Mouse (Mus musculus) frontal cortex, adult 2 months (tissue): ENCODE data around the gene Alpk1. TPM values are rescaled to one million over a fixed set of nuclear protein-coding genes. Genes with fewer than 3 reads are reported as not detected.

ENCODE experiments used
- DNase-seq, 2 experiments: peaks; one replicate each; pipeline ENCODE4 v3.0.0; 2022; ENCODE audit warnings: low spot score in 1 of 2; ENCODE audit errors: extremely low spot score in 1 of 2
- polyA plus RNA-seq: library from polyadenylated mRNA; depleted of rRNA; stranded (reverse); fragments of >200 nt; gene quantifications from 2 replicates; pipeline ENCODE4 v1.2.3, GENCODE M21; 2012; rRNA removed

Alpk1 gene
- polyA plus RNA-seq, result 3.6 and 4.2 TPM in 2 replicates

DNA sequence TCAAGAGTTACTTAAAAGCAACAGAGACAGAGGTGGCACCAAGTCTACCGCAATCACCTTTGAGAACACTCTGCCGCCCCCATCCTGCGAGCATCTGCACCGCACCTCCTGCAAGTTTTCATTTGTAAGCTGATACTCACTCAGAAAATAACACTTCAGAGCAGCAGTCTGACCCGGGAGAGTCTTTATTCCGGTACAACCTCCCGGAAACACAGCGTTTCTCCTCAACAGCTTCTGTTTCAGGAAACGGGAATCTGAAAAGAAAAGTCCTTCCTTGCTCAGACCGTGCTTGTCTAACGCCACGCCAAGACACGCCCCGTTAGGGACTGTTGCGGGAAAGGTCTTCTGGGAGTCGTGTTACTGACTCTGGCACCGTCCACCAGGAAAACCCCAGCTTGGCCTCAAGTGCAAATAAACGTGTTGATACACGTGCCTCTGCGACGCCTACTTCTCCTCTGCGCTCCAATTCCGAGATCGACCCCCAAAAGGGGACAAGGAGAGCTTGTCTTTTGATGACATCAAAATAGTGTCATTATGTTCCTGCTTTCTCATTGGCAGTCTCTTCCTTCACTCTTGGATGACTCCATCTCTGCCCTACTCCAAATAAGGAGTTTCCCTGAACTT, at the start of gene Alpk1:
Gene Alpk1, minus strand, starts transcription at position 507 of the 624 bp plus-strand sequence.
- peak in 1 of 2 experiments; percentile 56 for DNase-seq

DNA sequence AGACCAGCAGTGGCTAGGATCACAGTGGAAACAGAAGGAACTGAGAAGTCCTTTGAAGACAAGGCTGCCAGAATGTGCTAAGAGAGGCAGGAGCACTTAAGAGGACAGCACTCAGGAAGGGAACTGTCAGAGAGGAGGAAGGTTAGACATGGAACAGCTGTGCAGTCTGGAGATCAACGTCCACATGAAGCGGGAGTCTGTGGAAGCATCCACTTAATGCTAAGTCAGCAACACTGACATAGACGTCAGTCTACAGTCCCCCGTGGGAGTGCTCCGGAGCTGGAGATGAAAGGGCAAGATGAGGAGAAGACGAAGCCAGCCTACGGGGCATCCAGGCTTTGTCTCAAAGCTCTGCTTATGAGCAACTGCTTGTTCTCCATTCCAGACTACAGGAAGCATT, 46.8 kb upstream of the Alpk1 start:
- no peak for DNase-seq

DNA sequence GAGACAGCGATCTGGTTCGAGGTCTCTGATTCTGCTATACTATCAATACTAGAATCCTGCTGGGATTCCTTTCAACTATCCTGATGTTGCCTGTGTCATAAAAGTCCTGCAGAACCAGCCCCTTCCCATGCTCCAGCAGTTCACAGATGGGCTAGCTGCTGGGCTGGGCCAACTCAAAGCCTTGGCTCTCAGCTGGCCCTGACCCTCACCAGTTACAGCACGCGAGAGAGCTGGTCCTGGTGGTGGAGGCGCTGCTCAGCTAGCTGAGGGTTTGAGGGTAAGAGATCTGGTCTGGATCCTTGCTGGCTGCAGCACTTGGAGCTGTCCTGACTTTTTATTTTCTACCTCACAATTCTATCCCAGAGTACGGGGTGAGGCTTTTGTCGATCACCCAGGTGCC, 46.2 kb upstream of the Alpk1 start:
- DNase-seq, result no peak

DNA sequence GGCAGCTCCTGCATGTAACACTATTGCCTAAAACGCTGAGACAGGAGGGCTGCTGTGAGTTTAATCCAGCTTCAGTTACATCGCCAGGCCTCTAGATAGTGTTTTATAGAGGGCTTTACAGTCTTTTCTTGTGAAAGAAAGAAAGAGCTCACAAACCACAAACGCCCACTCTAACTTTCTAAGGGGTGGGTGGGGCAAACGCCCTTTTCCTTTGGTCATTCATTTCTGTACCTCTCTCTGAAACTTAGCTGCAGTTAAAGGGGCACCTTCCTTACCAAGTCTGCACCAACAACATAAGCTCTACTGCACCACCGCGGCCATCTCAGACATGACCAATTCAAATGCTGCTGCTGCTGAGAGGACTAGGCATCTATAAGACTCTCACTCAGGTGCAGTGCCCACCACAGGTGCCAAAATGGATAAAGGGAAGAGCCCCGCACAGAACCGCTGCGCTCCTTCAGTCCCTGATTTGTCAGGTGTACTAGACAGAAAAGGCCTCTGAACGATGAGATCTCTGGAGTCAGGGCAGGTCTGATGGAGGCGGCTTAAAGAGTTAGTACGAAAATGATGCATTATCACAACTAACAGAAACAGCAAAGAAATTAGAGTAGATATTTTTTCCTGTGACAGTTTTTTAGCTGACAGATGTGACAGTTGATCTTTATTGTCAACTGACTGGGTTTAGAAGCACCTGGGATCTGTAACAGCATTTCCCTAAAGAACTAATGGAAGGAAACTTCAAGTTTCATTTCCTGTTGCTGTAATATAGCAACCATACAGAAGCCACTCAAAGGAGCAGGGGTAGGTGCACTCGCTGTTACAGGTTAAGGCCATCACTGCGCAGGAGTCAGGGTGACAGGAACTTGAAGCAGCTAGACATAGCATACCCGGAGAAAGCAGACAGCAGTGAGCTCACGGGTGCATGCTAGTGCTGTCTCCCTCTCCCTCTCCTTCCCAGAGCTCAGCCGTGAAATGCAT, 43.8 kb upstream of the Alpk1 start:
- no peak for DNase-seq

DNA sequence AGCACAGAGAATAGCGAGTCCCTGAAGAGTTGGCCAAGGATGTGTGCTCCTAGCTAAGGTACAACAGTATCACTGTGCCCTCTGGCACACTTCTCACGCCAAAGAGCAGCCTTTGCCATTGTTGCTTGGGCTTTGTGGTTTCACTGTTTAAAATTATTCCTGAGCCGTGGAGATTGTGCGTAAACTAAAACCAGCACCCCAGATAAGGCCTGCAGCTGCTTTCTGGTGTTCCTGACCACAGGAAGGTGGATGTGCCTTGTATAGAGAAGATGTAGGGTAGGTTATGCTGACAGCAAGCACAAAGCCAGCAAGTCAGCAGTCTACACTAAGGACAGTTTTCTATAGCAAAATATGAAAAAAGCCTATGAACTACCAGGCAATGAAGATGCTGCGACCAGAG, 40.9 kb upstream of the Alpk1 start:
- no peak for DNase-seq

DNA sequence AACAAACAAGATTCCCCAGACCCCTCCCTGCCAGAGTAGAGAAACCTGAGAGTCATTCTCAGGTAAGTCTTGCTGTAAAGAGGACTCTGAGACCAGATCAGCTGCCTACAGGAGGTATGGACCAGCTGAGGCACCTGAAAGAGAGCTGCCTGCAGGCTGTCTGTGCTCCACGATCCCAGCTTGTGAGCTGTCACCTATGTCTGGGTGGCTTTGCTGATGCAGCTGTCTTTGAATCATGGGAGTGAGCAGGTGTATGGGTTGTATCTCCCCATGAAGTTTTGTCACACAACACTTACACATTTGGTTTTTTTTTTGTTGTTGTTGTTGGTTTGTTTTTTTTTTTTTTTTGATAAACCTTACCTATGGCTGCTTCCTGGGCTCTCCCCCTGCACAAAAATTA, 40.1 kb upstream of the Alpk1 start:
- DNase-seq, result no peak

DNA sequence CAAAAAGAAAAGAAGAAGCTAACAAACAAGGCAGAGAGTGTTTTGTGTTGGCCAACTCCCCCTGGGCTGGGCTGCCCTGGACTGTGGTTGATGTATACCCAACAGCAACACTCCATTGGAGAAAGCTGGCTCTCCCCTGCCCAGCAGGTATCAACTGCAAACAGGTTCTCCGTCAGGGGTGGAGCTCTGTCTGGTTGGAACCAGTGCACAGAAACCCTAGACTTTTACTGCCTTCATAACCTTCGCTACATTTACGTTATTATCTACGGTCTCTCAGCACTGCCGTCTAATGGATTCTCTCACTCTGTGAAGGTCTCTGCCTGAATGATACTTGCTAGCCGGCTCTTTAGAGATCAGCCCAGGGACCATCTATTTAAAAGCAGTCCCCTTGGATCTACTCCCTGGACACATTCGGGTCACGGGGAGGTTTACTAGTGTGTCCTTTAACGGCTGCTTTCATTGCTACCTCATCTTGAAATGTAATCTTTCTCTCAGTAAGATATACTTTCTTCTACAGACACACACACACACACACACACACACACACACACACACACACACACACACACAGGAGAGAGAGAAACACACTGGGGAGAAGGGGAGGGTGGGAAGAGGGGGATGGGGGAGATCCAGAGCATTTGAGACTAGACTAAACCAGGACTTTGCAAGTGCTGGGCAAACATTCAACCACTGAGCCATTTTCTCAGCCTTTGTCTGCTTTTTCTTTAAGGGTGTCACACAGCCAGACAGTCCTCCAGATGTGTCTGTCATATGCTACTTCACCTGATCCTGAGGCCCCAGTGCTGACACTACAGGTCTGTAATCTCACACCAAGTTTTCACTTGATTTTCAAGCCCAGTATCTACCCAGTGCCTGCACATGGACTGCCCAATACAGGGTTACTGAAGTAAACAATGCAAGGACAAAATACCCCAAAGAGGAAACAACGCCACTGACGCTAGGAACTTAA, 38.7 kb upstream of the Alpk1 start:
- DNase-seq, result no peak

DNA sequence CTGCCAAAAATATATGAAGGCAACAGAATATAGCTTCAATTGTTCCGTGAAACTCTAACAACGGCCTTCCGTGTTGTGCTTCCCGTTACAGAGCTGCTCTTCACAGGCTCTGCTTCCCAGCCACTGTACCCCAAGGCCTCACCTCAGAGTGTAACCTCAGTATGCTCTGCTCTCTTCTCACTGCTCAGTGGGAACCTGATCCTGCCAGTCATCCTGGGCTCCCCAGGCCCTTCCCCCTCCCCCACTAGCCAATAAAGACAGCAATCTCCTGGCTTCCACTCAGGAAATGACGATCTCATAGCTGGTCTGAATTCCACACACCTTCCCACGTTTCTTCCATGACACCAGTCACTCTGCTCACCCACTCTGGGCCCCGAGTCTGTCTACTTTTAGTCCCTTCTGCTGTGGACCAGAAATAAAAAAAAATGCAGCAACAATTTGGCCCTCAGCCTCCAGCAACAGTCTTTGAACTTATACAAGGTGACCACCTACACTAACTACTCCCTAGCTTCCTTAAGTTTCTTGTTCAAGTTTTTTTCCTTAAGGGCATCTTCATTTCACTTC, 36.9 kb upstream of the Alpk1 start:
- no peak for DNase-seq

DNA sequence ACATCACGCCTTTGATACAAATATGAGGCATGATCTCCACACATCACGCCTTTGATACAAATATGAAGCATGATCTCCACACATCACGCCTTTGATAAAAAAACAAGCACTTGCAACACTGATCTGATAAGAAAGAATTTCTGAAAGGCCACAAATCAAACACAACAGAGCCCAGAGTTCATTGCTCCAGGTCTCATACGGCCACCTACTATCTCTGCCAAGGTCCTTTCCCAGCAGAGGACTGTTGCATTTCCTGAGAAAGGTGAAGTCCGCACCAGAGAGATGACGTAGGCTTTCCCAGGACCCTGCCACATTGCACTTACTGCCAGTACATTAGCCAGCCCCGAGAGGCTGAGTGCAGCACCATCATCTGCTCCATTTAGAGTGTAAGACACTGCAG, 28.8 kb upstream of the Alpk1 start:
- DNase-seq, result no peak

DNA sequence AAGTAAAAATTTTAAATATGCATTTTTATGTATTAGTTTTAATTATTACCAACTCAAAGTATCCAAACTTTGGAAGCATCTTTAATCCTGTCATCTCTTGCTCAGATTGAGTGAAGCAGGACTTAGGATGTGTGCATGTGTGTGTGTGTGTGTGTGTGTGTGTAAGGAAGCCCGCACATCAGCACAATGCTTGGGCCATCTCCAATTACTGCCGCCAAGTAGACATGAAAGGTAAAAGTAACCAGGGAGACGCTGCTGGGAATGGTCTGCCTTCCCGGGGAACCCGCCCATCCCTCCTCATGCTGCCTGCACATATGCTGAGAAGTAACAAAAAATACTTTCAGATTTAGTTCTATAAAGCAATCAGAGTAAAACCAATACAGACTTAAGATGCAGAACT, 27.5 kb upstream of the Alpk1 start:
- no peak for DNase-seq

DNA sequence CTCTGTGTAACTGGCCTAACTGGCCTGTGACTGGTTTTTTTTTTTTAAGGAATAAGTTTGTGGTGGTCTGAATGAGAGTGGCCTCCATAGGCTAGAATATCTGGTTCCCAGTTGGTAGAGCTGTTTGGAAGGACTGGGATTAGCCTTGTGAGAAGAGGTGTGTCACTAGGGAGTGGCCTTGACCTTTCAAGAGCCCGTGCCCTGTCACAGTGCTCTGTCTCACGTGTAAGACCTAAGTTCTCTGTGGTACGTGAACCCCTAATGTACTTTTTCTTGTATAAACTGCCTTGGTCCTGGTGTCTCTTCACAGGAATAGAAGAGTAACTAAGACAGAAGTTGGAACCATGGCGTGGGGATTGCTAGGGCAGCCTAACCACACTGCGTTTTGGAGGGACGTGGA, 25.7 kb upstream of the Alpk1 start:
- DNase-seq, result no peak

DNA sequence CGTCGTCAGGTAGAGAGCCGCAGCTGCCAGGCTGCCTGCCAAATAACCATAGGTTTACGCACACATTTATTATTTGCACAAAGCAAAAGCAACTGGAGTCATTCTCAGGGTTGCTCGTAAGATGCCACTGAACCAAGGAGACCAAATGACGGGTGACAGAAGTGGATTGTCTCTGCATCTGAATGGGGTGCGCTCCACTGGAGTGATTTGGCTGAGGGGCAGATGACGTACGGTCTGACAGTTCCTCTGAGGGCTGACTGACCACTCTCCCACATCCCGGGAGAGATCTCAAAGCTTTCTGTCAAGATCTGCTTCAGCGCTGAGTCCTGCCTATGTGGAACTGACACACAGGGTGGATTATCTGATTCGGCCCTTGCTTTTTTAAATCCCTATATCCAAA, 24.7 kb upstream of the Alpk1 start:
- no peak for DNase-seq

DNA sequence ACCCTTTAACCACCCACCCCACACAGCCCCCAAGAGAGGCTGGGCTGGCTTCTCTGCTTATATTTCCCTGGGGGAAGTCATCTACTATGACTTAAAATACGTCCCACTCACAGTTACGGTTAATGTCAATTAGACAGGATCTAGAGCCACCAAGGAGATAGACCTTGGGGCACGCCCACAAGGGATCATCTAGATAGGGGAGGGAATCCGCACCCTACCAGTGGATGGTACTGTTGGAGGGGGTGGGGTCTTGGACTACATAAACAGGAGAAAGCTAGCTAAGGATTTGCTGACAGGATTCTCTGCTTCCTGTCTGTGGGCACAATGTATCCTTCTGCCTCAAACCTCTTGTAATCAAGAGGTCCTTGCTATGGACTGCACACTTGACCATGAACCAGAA, 24.1 kb upstream of the Alpk1 start:
- DNase-seq, result no peak

DNA sequence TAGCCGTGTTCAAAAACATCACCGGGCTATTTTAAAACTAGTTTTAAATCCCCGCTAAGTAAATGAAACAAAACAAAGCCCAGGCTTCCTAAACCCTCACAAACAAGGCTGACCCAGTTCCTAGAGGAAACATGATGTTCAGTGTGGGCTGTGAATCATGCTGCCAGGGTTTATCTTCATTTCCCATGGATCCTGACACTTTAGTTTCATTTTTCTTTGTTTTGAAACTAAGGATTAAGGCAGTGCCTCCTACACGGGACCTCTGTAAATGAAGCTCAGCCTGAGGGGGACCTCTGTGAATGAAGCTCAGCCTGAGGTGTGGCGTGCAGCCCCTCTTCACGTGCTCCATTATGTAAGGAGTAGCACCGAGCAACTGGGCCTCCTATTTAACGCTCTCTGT, 22.5 kb upstream of the Alpk1 start:
- DNase-seq, result peak in 1 of 2 experiments; percentile 33

DNA sequence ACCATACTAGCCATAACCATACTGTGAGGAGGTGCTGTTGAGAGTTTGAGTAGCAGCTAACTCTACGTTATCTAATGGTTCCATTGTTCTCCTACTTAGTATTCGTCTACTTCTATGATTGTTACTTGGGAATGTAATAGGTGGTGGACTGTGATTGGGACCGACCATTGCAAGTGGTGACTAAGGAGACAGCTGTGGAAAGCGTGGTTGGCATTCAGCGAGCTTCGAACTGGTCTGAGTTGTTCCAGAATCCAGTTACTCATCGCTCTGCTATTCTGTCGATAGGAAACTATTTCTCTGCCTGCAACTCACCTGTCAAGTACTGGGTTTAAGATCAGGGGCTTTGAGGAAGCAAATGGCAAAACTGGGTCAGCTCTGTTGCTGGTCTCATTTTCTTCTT, 20.8 kb upstream of the Alpk1 start:
- no peak for DNase-seq

DNA sequence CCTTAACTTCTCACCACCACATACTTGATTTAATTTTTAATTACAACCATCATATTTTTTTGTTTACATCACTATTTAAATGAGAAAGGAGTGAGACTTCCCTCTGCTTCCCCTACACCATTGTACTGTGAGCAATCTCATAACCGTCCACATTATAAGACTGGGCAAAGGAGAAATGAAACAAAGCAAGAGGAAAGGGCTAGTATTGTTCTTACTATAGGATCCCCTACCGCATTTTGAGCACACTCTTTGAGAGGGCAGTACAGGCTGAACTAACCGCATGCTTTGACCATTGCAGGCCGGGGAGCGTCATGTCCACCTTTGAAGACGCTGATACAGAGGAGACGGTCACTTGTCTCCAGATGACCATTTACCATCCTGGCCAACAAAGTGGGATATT, 15.9 kb upstream of the Alpk1 start:
- DNase-seq, result no peak

DNA sequence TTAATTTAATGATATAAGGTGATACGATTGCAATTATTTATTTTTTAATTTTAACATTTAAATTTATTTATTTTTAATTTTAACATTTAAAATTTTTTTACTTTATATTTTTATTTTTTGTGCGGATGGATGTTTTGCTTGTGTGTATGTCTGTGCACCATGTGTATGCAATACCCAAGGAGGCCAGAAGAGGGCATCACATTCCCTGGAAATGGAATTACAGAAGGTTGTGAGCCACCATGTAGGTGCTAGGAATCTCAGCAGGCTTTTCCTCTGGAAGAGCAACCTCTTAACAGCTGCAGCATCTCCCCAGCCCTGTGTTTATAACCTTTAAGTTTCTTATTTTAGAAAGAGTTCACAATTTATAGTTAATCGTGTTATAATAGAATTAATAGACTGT, 15.4 kb upstream of the Alpk1 start:
- DNase-seq, result no peak

DNA sequence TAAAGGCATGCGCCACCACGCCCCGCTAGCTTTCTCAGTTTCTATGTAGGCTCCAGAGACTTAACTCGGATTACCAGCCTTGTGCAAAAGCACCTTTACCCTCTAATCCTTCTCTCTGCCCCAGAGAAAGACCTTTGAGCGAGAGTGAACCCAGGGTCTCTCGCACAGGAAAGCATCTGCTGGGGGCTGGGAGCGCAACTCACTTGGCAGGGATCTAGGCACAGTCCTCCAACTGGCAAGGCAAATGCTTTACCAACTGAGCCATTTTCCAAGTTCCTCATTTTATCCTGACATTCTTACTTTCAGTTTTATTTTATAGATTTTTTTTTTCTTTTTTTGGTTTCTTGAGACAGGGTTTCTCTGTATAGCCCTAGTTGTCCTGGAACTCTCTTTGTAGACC, 12.7 kb upstream of the Alpk1 start:
- no peak for DNase-seq

DNA sequence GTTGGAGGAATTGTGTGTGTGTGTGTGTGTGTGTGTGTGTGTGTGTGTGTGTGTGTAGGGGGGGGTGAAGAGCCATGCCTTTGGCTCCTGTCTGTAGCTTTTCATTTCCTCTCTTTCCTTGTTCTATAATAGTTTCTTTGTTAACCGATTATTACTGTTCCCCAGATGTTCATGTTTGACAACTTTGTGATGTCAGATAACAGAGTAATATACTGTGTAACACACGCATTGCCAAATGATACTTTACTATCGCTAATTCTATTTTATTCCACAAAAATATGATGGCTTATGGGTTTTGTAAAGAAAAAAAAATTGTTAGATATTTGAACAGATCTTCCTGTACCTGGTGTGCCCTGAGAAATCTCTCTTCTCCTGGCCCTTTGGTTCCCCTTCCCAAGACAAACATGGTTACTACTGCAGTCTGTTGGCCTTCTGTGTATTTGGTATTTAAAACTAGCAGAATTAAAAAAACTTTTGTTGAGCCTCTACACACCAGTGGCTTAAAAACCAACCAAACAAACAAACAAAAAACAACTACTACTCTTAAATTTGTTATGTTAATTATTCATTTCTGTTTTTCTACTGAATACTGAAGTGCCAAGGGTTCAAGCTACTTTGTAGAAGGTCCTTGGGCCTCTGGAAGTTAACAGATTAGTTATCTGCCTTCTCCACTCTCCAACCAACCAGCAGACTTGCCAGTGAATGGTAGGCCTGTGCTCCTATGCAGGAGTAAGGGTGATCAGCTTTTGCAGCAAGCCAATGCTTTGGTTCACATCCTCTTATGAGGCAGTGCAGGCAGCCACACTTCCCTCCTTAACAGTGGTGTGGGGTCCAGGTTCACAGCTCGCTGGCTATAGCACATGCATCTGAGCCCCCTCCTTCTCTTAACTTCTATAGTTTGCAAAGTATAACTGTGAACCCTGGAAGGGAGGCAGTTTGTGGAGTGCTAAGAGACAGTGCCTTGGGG, 11.6 kb upstream of the Alpk1 start:
- DNase-seq, result no peak
